Mouse (Mus musculus) CD4-positive, CD25-positive, alpha-beta regulatory T cell, adult 2 months (primary cell): ENCODE data around the gene Agap3.

Source experiments
- DNase-seq: peaks from one replicate; pipeline ENCODE4 v3.0.0-alpha.2; 2012; ENCODE audit warnings: low read depth, low spot score

Agap3 gene

GRCm38 (mm10) chr5:24428596-24428995 is 23.4 kb upstream of the Agap3 start:
- DNase-seq, result no peak

- DNase-seq, result no peak
These were observed 18.0 kb upstream of the Agap3 start for GRCm38 (mm10) chr5:24433993-24434392.

DNA sequence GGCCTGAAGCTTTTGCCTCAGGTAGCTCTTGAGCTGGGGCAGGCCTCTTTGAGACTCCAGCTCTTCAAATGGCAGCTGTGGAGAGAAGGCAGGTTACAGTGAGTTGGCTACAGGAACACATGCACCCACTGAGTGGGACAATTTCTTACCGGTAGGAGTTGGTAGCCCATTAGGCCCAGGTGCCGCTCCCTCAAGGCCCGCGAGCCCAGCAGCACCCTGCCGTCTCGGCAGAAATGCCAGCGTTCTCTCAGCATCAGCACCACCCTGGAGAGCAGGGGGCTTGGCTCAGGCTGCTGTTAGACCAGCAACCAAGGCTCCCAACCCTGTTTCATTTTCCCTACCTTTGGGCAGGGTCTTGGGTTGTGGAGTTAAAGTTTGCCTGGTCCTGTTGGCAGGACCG is 10.8 kb upstream of the Agap3 start:
- DNase-seq, result no peak

DNA sequence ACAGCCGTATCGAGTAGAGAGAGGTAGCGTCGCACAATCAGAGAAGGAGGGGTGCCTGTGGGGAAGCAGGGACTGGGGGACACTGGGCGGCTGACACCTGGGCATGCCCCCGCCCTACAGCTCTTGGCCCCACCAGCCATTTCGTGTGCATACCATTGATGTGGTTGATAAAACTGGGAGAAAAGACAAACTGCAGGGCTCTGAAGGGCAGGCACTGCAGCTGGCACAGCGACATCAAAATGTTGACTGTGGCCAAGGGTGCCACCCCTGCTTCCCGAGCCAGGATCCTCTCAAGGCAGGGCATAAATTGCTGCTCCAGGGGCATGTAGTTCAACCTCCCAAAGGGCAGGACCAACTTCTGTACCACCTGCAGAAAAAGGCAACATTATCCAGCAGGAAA is 9.9 kb upstream of the Agap3 start:
- no peak for DNase-seq

GRCm38 (mm10) chr5:24443204-24443603 is 8.8 kb upstream of the Agap3 start:
- no peak for DNase-seq

- no peak for DNase-seq
These were observed 8.1 kb upstream of the Agap3 start for GRCm38 (mm10) chr5:24443927-24444326.

- peak; percentile 95 for DNase-seq
These were observed 7.1 kb upstream of the Agap3 start, which contains the start of gene Fastk for GRCm38 (mm10) chr5:24444746-24445427. Gene Fastk, minus strand, starts transcription at chr5:24445287.

- DNase-seq, result no peak
These were observed 6.4 kb upstream of the Agap3 start for GRCm38 (mm10) chr5:24445428-24446080.

GRCm38 (mm10) chr5:24446630-24447029 is 5.3 kb upstream of the Agap3 start:
- no peak for DNase-seq

GRCm38 (mm10) chr5:24447624-24448298 is 4.2 kb upstream of the Agap3 start, which contains the start of gene Tmub1:
Gene Tmub1, minus strand, starts transcription at chr5:24447854.
- peak; percentile 91 for DNase-seq

- DNase-seq, result peak; percentile 94
These were observed 530 bp upstream of the Agap3 start for GRCm38 (mm10) chr5:24451264-24452029.

DNA sequence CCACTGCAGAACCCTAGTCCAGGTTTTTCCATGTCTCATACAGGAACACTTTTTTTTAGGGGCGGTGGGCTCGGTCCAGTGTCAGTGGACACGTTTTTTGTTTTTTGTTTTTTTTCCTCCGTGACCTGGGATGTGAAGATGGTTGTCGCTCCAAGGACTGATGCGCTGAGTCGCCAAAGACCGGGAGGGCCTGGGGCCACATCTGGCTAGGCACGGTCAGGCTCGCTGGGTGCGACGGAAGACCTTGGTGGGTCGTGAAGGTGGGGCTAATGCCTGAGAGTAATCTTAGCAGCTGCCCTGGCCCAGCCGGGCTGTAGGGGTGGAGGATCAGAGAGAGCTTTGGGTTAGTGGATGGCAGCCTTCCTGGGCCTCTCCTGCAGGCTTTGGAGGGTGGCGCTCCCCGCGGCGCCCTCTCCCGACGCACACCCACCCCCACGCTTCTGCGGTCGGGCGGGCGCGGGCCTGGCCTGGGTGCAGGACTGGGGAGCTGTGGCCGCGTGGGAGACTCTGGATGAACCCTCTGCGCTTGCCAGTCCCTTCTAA is 785 bp downstream of the Agap3 start:
- peak; percentile 44 for DNase-seq

GRCm38 (mm10) chr5:24453283-24453984 is 1.5 kb downstream of the Agap3 start:
- no peak for DNase-seq

DNA sequence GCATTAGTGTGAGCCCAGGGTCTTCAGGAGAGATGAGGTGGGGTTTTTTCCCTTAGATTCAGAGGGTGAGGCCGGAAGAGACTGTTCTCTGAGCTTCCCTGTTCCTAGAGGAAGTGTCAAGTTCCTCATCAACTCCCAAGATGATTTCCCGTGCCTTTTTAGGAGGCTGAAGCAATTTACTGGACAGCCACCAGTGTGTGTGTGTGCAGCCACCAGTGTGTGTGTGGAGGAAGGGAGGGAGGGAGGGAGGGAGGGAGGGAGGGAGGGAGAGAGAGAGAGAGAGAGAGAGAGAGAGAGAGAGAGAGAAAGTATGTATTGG is 2.0 kb downstream of the Agap3 start:
- no peak for DNase-seq

GRCm38 (mm10) chr5:24455076-24455475 is 3.1 kb downstream of the Agap3 start:
- DNase-seq, result no peak

GRCm38 (mm10) chr5:24455613-24456012 is 3.6 kb downstream of the Agap3 start:
- no peak for DNase-seq

DNA sequence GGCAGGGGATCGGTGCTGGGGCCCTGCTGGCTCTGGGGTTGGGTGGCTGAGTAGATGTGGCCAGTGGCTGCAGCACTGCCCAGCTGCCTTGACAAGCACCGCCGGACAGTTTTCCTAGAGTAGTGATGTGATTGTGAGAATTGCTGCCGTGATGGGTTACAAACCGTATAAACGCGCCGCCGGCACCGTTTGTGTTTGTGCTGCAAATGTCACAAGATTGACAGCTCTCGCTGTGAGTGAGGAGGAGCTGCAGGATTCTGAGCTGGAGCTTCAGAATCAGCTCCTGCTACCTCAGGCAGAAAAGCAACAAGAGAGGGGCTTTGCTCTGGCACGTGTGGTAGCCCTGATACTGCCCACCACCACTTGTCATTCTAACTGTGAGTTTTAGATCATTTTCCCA is 14.8 kb downstream of the Agap3 start:
- no peak for DNase-seq

DNA sequence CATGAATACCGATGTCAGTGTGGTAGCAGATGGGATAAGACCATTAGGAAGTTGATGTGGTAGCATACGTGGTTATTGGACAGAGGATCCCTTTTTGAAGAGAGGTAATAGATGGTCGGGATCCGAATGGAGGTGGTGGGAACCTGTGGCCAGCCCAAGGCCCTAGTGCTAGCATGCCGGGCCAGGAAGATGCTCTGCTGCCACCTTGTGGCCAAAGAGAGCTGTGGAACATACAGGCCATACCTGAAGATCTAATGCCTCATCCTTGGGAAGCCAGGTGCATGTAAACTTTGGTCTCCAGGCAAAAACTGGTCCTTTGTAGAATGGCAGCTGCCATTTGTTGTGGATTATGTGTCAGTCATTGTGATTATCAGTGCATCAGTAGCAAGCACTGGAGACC is 18.6 kb downstream of the Agap3 start:
- DNase-seq, result peak; percentile 90

DNA sequence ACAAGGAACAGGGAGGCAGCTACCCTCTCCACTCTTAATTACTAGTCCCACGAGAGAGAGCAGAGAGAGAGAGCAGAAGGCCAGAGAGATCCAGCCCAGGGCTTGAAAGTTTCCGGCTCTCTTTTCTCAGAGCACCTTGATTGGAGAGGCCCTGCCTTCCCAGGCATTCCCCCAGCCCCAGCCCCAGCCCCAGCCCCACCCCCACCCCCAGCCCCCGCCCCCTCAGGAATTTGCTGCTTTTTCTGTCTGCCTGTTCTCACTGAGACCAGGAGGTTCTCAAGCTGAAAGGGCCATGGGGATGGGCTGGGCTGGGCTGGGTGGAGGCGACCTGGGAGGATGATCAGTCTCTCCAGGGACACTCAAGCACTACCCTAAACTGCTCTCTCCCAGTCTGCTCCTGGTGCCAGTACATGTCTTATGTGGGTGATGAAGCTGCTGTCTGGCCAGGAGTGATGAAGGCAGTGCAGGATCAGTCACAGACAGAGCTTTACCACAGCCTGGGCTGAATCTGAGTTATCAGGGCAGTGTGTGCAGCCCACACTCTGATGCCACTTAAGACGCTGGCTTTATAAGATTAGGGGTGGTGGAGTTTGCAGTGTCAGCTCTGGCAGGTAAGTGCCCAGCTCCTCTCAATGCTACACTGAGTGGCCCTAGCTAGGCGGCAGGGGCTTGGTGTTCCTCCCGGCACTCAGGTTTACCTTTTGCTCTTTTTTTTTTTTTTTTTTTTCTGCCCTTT is 21.1 kb downstream of the Agap3 start:
- DNase-seq, result no peak

- DNase-seq, result no peak
These were observed 22.2 kb downstream of the Agap3 start for GRCm38 (mm10) chr5:24474025-24474722.
